Mouse (Mus musculus): Measurements from ENCODE around the gene Soga1. TPM values are rescaled to one million over a fixed set of nuclear protein-coding genes. Genes with fewer than 3 reads are reported as not detected.
A peak's percentile ranks its signal among the peaks of the same experiment; 100 is the strongest.

Soga1 gene
- polyA plus RNA-seq, 1 experiment from 2014 or later, result 4.4 TPM

DNA sequence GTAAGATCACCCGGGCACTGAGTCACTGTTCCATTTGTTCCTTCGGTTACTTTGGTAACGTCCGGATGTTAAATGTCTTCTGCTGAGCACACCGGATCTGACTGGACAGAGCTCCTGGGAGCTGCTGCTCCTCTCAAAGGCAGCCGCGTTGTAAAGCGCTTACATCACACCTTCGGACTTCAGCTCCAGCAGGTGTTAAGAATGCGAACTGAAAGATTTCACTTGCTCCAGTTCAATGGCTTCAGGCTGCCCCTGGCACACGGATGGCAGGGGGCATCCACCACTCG is 21.2 kb upstream of the Soga1 start:
- no peak for ATAC-seq (ENCODE audit: insufficient number of reproducible peaks, low FRiP score, low TSS enrichment, low read depth)
- H3K36me3 ChIP-seq, result peaks cover 41% of the 10 kb centered on the region
- no peak overlapping the region for H3K9ac ChIP-seq
- WGBS, result 87% methylated on average over 12 of the region's 12 CpGs
- H3K27me3 ChIP-seq, result no peaks in the 10 kb centered on the region
- no peaks in the 10 kb centered on the region for H3K9me3 ChIP-seq (replicated peaks)
- H3K27ac ChIP-seq (replicated peaks), result no peak overlapping the region
- no peak overlapping the region for H3K4me3 ChIP-seq (replicated peaks)
- H3K4me1 ChIP-seq, result no peaks in the 10 kb centered on the region
- H3K4me2 ChIP-seq (replicated peaks), result no peak overlapping the region

DNA sequence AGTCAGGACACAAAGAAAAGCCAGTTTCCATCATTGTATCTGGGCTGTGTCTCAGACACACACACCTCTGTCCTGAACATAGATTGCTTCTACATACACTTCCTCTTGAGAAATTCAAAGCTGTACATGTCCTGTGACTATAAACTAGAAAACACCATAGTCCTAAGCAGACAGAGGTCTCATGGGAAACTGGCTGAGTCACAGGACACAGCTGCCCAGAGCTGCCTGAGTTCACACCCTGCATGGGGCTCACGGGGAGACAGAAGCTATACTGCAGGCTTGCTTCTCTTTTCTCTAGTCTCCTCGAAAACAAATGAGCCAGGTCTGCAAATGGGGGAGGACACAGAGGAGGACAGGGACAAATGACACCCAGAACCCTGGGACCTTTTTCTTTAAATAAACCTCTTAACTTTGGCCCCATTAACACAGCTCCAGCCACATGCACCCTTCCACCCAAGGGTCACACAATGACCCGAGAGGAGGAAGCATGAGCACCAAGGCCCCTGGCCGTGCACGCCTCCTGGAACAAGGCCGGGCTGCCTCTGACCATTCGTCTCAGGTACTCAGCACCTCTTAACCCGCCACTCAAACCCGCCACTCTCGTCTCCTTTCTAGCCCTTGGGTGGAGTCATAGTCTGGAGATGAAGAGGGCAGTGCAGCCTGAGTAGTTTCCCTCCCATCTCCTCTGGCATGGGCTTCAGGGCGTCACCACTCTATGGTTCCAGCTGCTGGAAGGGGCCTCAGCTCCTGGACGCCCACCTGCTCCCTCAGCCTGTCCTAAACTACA is 20.7 kb upstream of the Soga1 start:
- Histone ChIP-seq H3K9me3 (replicated peaks) (no peaks in the 10 kb centered on the region), H3K4me3 (replicated peaks) (no peak overlapping the region), H3K27me3 (no peaks in the 10 kb centered on the region), H3K4me2 (replicated peaks) (no peak overlapping the region), H3K36me3 (peaks cover 38% of the 10 kb centered on the region), H3K4me1 (no peaks in the 10 kb centered on the region), H3K9ac (no peak overlapping the region), H3K27ac (replicated peaks) (no peak overlapping the region)
- 77% methylated on average over 12 of the region's 12 CpGs for WGBS
- no peak for ATAC-seq (ENCODE audit: insufficient number of reproducible peaks, low FRiP score, low TSS enrichment, low read depth)

DNA sequence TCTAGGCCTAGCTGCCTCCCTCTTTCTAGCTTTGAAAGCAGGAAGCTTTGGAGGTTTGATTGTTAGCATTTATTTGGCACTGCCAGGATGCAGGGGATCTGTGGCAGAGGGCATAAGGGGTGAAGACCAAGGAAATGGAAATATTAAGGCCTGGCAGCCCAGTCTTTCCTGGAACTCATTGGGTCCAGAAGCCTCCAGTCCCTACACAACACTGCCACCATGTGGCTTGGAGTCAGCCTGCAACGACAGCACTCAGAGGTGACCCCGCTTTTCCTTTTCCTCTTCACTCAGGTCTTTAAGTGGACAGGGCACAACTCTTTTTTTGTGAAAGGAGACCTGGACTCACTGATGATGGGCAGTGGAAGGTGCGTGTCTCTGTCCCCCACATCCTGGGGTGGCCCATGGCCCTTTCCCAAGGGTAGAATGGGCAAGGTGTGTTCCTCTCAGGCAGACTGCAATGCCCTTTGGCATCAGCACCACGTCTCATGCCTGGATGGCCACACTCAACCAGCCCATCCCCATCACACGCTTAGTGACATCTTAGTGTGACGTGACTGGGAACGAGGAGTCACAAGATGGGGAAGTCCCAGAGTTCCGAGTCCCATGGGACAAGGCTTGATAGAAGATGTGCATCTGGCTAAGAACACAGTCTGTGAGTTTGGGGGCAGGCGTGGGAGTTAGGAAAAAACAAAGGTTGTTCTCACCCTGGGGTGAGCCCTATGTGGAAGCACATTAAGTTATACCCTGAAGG is 16.1 kb upstream of the Soga1 start:
- no peak for ATAC-seq (ENCODE audit: insufficient number of reproducible peaks, low FRiP score, low TSS enrichment, low read depth)

DNA sequence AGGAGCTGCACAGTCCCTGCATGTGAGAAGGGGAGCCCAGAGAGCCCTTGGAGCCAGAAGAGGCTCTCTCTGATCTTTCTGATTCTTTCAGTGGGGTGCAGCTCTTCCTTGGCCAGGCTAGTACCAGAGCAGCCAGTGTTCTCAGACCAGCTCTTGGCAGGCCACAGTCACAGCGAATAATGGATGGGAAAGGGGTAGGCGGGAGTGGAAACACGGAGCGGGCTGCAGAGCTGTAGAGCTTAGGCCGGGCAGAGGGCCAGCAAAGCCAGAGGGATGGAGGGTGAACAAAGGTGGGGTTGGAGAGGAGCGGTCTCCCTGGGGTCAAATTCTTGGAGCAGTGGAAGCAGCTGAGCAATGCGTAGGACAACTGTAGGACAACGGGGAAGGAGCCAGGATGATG is 13.0 kb upstream of the Soga1 start:
- Histone ChIP-seq H3K9me3 (replicated peaks) (no peaks in the 10 kb centered on the region), H3K4me1 (peaks cover 13% of the 10 kb centered on the region), H3K4me3 (replicated peaks) (no peak overlapping the region), H3K27me3 (no peaks in the 10 kb centered on the region), H3K9ac (no peak overlapping the region), H3K27ac (replicated peaks) (no peak overlapping the region), H3K4me2 (replicated peaks) (no peak overlapping the region), H3K36me3 (no peaks in the 10 kb centered on the region)
- 57% methylated on average over 8 of the region's 8 CpGs for WGBS
- ATAC-seq (ENCODE audit: insufficient number of reproducible peaks, low FRiP score, low TSS enrichment, low read depth), result no peak

More for the DNA sequence above, 16.1 kb upstream of the Soga1 start:
- Histone ChIP-seq H3K9ac (no peak overlapping the region), H3K27ac (replicated peaks) (no peak overlapping the region), H3K4me1 (peaks cover 11% of the 10 kb centered on the region), H3K27me3 (no peaks in the 10 kb centered on the region), H3K4me3 (replicated peaks) (no peak overlapping the region), H3K4me2 (replicated peaks) (no peak overlapping the region), H3K36me3 (peaks cover 7% of the 10 kb centered on the region; the same call in 1 of the 2 replicates), H3K9me3 (replicated peaks) (no peaks in the 10 kb centered on the region)
- WGBS, result 60% methylated on average over 9 of the region's 9 CpGs

DNA sequence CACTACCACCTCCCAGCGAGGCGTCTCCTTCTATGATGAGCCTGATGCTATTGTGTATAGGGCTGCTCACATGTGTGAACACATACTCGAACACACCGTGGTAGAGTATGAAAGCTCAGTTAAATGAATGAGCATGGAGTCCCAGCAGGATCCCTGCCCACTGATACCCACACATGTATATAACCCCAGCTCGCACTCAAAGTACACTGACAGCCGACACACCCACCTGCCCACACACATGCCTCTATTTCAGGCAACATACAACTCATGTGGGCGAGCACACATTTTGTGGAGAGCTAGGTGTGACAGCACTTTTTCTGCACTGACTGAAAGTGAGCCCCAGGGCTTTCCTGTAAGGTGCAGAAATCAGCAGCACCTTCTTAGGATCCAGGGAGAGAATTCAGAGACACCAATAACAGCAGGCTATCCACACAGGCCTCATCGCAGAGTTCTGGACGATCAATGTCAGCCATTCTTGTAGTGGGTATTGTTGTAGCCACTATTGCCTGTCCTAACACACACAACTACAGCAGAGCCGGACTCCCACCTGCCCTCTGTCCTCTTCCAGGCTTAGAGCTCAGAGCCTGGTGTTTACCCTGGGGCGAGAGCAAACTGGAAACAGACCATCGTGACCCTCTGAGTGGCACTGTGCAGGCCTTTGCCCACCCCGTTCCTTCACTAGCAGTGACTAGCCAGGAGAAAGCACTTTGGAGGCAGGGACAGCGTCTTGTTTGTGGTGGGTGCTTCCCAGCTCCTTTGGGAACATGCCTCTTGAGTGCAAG is 8.7 kb upstream of the Soga1 start:
- H3K4me2 ChIP-seq (replicated peaks), result no peak overlapping the region
- H3K4me3 ChIP-seq (replicated peaks), result no peak overlapping the region
- H3K9ac ChIP-seq, result no peak overlapping the region
- peaks cover 13% of the 10 kb centered on the region for H3K4me1 ChIP-seq
- no peak overlapping the region for H3K27ac ChIP-seq (replicated peaks)
- H3K9me3 ChIP-seq (replicated peaks), result no peaks in the 10 kb centered on the region
- H3K36me3 ChIP-seq, result no peaks in the 10 kb centered on the region
- ATAC-seq (ENCODE audit: insufficient number of reproducible peaks, low FRiP score, low TSS enrichment, low read depth), result no peak
- 65% methylated on average over 14 of the region's 14 CpGs for WGBS
- H3K27me3 ChIP-seq, result no peaks in the 10 kb centered on the region

DNA sequence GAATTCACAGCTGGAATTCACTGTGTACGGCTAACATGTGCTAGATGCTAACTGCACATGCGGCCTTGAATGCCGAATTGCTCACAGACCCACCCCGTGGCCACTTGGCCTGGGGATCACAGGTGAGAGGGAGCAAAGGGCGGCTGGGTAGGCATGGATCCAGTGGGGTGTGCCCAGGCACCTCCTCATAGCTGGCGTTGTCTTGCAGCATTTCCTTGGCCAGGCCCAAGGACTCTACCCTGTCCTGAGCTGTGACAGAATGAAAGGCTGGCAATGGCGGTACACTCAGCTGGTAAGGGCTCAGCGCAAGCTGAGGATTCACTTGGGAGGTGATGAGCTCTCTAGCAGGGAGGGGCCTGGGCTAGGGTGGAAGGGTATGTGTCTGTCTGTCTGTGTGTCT is 7.7 kb upstream of the Soga1 start, which contains the start of gene Tldc2:
Tldc2 (plus strand) TSS at position 260 of the 400 bp plus-strand sequence.
- Histone ChIP-seq H3K4me3 (replicated peaks) (no peak within 1 kb of the TSS), H3K27ac (replicated peaks) (no peak within 1 kb of the TSS), H3K4me2 (replicated peaks) (no peak within 1 kb of the TSS), H3K9me3 (replicated peaks) (no peaks in the 10 kb centered on the region), H3K9ac (no peak within 1 kb of the TSS), H3K27me3 (no peaks in the 10 kb centered on the region), H3K4me1 (peaks cover 5% of the 10 kb centered on the region; the same call in 1 of the 2 replicates), H3K36me3 (no peaks in the 10 kb centered on the region)
- WGBS, result 83% methylated on average over 8 of the region's 8 CpGs
- no peak for ATAC-seq (ENCODE audit: insufficient number of reproducible peaks, low FRiP score, low TSS enrichment, low read depth)

DNA sequence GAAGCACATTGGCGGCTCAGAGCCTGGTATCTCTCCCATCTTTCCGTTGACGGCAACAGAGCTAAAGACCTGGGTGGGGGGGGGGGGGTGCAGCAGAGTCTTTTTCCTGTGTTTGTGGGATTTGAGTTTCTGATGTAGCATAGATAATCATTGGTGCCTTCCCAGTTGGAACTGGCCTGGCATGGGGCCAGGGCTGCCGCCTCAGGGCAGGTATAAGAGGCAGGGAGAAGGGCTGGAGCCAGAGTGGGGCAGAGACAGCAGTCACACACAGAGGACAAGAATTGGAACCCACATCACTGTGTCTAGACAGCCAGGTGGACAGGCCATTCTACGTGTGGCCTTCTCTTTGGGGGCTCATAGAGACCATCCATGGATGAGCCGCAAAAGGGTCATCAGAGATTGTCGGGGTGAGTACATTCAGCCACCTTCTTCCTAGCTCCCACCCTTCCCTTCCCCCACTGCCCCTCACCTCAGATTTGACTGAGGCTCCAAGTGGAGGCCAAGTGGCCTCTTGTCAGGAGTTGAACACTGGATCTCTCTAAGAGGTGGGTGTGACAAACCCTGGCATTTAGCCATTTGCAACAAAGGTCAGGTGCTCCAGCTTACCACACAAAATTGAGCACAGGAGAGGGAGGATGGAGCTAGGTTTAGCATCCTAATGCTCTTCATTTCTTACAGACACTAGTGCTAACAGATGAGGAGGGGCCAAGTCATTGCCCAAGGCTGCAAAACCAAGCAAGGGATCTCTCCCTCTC is 6.0 kb upstream of the Soga1 start:
- Histone ChIP-seq H3K9ac (no peak overlapping the region), H3K9me3 (replicated peaks) (no peaks in the 10 kb centered on the region), H3K27ac (replicated peaks) (no peak overlapping the region), H3K4me1 (peaks cover under 1% of the 10 kb centered on the region; the same call in 1 of the 2 replicates), H3K4me3 (replicated peaks) (no peak overlapping the region), H3K27me3 (no peaks in the 10 kb centered on the region), H3K4me2 (replicated peaks) (no peak overlapping the region), H3K36me3 (no peaks in the 10 kb centered on the region)
- ATAC-seq (ENCODE audit: insufficient number of reproducible peaks, low FRiP score, low TSS enrichment, low read depth), result no peak
- WGBS, result 80% methylated on average over 7 of the region's 7 CpGs

DNA sequence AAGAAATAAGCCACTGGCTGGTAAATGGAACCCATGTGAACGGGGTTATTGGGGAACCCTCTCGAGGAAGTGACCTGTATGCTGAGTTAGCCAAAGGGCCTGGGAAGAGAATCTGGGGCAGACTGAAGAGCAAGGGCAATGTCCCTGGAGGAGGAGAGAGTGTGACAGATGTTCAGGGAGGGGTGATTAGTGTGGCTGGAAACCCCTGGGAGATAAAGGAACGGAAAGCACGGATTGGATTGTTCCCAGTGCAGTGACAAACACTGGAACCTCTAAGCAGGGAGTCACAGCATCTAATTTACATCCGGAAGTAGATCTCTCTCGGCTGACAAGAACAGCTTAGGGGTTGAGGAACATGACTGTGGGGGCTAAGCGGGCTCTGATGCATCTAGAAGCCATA is 2.9 kb upstream of the Soga1 start:
- H3K27me3 ChIP-seq, result no peaks in the 10 kb centered on the region
- H3K9ac ChIP-seq, result no peak overlapping the region
- H3K4me3 ChIP-seq (replicated peaks), result no peak overlapping the region
- no peak for ATAC-seq (ENCODE audit: insufficient number of reproducible peaks, low FRiP score, low TSS enrichment, low read depth)
- H3K27ac ChIP-seq (replicated peaks), result no peak overlapping the region
- 33% methylated on average over 7 of the region's 7 CpGs for WGBS
- no peaks in the 10 kb centered on the region for H3K36me3 ChIP-seq
- peaks cover 13% of the 10 kb centered on the region for H3K4me1 ChIP-seq
- H3K4me2 ChIP-seq (replicated peaks), result no peak overlapping the region
- no peaks in the 10 kb centered on the region for H3K9me3 ChIP-seq (replicated peaks)

DNA sequence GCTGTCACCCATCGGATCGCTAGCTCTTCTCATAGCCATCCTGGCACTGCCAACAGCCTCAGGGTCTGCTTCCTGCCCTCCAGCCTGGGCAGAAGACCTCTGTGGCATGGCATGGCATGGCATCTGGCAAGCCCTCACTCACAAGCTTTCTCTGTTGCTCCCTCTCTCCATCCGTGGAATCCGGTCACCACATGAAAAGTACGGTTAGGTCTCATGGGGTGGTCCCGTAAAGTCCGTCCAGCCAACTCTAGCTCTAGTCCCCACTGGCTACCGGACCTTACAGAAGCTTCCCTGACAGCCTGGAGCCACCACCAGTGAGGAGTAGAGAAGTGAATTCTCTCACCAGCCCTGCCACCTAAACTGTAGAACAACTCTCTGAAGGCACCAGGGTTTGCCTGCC is 2.3 kb upstream of the Soga1 start:
- no peaks in the 10 kb centered on the region for H3K27me3 ChIP-seq
- no peak for ATAC-seq (ENCODE audit: insufficient number of reproducible peaks, low FRiP score, low TSS enrichment, low read depth)
- no peak overlapping the region for H3K4me2 ChIP-seq (replicated peaks)
- H3K4me3 ChIP-seq (replicated peaks), result no peak overlapping the region
- 93% methylated on average over 8 of the region's 8 CpGs for WGBS
- H3K9ac ChIP-seq, result no peak overlapping the region
- H3K36me3 ChIP-seq, result no peaks in the 10 kb centered on the region
- peaks cover 19% of the 10 kb centered on the region for H3K4me1 ChIP-seq
- no peak overlapping the region for H3K27ac ChIP-seq (replicated peaks)
- H3K9me3 ChIP-seq (replicated peaks), result no peaks in the 10 kb centered on the region

DNA sequence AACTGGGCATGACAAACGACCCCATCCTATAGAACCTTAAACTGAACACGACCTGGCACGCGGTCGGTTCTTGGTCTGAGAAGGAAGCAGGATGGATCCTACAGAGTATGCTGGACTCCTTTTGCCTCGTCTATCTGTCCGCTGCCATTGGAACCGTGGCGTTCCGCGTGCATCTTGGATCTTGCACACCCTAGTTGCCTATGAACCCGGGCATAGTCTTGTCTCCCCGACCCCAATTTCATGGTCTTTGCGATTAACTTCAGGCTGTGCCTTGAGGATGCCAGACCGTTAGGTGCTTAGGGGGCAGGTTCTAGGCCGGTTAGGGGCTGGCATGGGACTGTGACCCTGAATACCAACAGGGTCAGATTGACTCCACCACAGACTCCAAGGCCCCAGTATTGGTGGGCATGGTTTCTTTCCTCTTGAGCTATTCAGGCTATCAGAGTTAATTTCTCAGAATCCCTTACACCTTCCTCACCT is 687 bp upstream of the Soga1 start:
- no peak for ATAC-seq (ENCODE audit: insufficient number of reproducible peaks, low FRiP score, low TSS enrichment, low read depth)
- peaks cover 35% of the 10 kb centered on the region for H3K4me1 ChIP-seq
- H3K9ac ChIP-seq, result peak overlapping the region; percentile 95
- peak overlapping the region; percentile 88 for H3K4me3 ChIP-seq (replicated peaks)
- peak overlapping the region; percentile 78 for H3K4me2 ChIP-seq (replicated peaks)
- H3K27ac ChIP-seq (replicated peaks), result peak overlapping the region; percentile 96
- H3K27me3 ChIP-seq, result no peaks in the 10 kb centered on the region
- 4% methylated on average over 16 of the region's 16 CpGs for WGBS
- H3K36me3 ChIP-seq, result no peaks in the 10 kb centered on the region
- no peaks in the 10 kb centered on the region for H3K9me3 ChIP-seq (replicated peaks)

Data from embryonic facial prominence, embryonic 15.5 days (tissue).